Mouse (Mus musculus) lung, postnatal 0 days (tissue): ENCODE measurements at regions not wholly inside any gene's neighbourhood (a gene's known extent, or its start where the extent isn't known, plus 50 kb on each side); places are given as distances from the start of the nearest gene placed in this dataset.

Experiments used
- CTCF ChIP-seq: IDR thresholded peaks from 2 replicates; pipeline ENCODE4 v1.5.1; 2016; ENCODE audit warnings: antibody characterized with exemption, mild to moderate bottlenecking
- EP300 ChIP-seq: IDR thresholded peaks from 2 replicates; pipeline ENCODE4 v1.6.1; 2016; ENCODE audit warnings: antibody characterized with exemption, mild to moderate bottlenecking, control low read depth

- no peak for TF ChIP-seq EP300
- TF ChIP-seq CTCF: no peak
These were observed 338.0 kb downstream of the Hs3st1 start for GRCm38 (mm10) chr5:39417121-39417844.
